Mouse (Mus musculus): ENCODE results near the gene Notch3.
"Not testable (repeated sequence)": the region's sequence is repeated elsewhere in the genome, so short reads cannot be mapped to it uniquely, and the experiment has no call there.

The Notch3 gene

DNA sequence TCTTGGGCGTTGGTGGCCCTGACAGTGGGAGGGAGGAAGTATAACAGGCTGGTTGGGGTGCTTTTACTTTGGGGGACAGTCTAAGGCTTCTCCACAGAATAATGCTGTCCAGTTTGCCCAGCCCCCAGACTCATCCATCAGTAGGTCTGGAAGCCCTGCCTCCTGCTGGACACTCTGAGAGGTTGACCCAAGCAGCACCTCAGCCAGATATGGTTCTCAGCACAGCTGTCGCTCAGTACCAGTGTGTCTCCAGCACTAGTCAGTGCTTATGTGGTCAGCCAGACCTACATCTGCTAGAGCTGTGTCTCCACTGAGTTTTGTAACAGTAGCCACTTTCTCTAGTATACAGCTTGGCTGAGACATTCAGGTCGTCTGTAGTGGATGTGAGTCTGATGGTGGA, 48.2 kb downstream of the Notch3 start:
- peak overlapping the region; percentile 46; the same call in 1 of the 2 replicates for H3K4me3 ChIP-seq (replicated peaks; ENCODE audit: low read length)
- TF ChIP-seq CTCF (conservative IDR thresholded peaks at IDR 0.05; ENCODE audit: low read length), result peak; percentile 14
- TF ChIP-seq POU5F1 (IDR thresholded peaks at IDR 0.05; ENCODE audit: borderline replicate concordance, low read length), result no peak
- H3K9me3 ChIP-seq (ENCODE audit: low read length), result no peaks in the 10 kb centered on the region
- peaks cover 12% of the 10 kb centered on the region; the same call in 1 of the 2 replicates for H3K27me3 ChIP-seq (ENCODE audit: insufficient read depth, low read length)
- H3K4me1 ChIP-seq (replicated peaks; ENCODE audit: low read depth, low read length), result peaks cover 86% of the 10 kb centered on the region
- peaks cover 25% of the 10 kb centered on the region for H3K36me3 ChIP-seq (ENCODE audit: insufficient read depth, low read length)

DNA sequence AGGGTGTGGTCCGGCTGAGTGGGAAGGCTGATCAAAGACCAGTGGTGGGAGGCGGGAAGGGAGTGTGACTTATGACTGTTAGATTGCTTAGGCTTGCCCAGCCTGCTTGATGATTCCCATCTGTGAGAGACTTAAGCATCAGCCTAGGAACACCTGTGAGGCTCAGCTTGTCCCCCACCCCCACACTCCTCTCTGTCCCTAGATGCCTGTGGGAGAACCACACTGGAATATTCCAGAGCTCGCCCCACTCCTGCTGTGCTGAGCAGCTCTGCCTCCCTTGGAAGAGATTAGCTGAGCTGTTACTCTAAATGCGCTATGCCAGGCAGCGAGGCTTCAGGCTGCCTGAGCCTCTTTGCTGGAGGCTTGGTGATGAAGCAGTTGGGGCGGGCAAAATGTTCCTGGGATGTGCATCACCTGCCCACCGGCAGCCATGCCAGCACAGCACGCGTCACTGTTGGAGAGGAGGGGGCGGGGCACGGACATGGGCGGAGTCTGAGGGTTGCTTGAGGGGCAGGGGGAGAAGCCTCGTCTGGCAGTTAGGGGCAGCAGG, 48.7 kb downstream of the Notch3 start:
- peaks cover 92% of the 10 kb centered on the region for H3K4me1 ChIP-seq (replicated peaks; ENCODE audit: low read depth, low read length)
- H3K4me3 ChIP-seq (replicated peaks; ENCODE audit: low read length), result peak overlapping the region; percentile 46; the same call in 1 of the 2 replicates
- not testable (repeated sequence) for H3K9me3 ChIP-seq (ENCODE audit: low read length)
- H3K27me3 ChIP-seq (ENCODE audit: insufficient read depth, low read length), result peaks cover 17% of the 10 kb centered on the region
- H3K36me3 ChIP-seq (ENCODE audit: insufficient read depth, low read length), result peaks cover 24% of the 10 kb centered on the region

DNA sequence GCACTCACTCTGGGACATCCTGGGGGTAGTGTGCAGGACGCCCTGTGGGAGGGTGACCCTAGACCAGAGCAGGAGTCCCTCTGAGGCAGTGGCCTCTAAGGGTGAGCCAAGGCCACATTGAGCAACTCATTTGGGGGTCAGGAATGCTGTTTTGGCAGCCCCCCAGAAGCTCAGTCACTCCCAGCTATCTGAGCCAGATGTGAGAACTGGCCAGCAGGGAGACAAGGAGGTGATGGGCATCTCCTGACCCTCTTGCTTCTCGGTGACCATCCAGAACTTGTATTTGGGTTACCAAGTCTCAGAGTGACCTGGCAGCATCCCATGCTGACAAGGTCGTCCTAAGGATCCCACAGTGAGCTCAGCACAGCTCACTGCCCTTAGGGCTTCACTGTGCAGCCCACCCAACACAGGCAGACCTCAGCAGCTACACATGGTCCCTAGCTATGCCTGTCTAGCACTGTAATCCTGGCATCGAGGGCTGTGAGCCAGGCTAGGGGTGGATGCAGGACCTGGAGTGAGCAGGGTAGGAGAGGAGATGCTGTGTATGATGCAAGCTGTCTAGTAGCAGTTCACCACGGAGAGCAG, 49.3 kb downstream of the Notch3 start:
- Histone ChIP-seq H3K4me3 (replicated peaks; ENCODE audit: low read length) (peak overlapping the region; percentile 46; the same call in 1 of the 2 replicates), H3K36me3 (ENCODE audit: insufficient read depth, low read length) (peaks cover 20% of the 10 kb centered on the region), H3K4me1 (replicated peaks; ENCODE audit: low read depth, low read length) (peaks cover 90% of the 10 kb centered on the region), H3K9me3 (ENCODE audit: low read length) (no peaks in the 10 kb centered on the region), H3K27me3 (ENCODE audit: insufficient read depth, low read length) (peaks cover 20% of the 10 kb centered on the region)
- TF ChIP-seq CTCF (conservative IDR thresholded peaks at IDR 0.05; ENCODE audit: low read length), result no peak
- no peak for TF ChIP-seq NANOG (IDR thresholded peaks at IDR 0.05; ENCODE audit: borderline replicate concordance, low read length)
- TF ChIP-seq POU5F1 (IDR thresholded peaks at IDR 0.05; ENCODE audit: borderline replicate concordance, low read length), result no peak

DNA sequence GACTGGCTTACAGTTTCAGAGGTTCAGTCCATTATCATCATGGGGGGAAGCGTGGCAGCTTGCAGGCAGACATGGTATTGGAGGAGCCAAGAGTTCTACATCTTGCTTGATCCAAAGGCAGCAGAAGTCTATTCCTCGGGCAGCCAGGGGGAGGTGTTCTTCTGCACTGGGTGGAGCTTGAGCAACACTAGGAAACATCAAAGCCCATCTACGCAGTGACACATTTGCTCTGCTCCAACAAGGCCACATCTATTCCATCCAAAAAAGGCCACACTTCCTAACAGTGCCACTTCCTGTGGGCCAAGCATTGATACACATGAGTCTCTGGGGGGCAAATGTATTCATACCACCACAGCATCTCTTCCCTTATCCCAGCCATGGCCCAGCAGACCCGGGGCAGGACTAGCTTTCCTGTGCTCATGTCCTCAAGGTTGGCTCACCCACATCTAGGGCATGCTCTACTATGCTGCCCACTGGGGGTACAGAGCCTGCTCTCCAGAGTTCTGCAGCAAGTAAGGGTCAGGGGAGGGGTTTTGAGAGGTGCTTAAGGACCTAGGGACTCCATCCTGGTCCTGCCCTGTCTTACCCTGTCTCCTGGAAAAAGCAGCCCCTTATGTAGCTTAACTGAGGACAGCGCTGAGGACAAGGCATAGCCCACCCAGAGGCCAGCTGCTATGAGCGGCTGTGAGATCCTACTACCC, 49.9 kb downstream of the Notch3 start:
- H3K4me3 ChIP-seq (replicated peaks; ENCODE audit: low read length), result no peak overlapping the region
- H3K4me1 ChIP-seq (replicated peaks; ENCODE audit: low read depth, low read length), result peaks cover 83% of the 10 kb centered on the region
- TF ChIP-seq POU5F1 (IDR thresholded peaks at IDR 0.05; ENCODE audit: borderline replicate concordance, low read length) (no peak), NANOG (IDR thresholded peaks at IDR 0.05; ENCODE audit: borderline replicate concordance, low read length) (no peak), CTCF (conservative IDR thresholded peaks at IDR 0.05; ENCODE audit: low read length) (no peak)
- peaks cover 23% of the 10 kb centered on the region for H3K27me3 ChIP-seq (ENCODE audit: insufficient read depth, low read length)
- peaks cover 15% of the 10 kb centered on the region; the same call in 1 of the 2 replicates for H3K36me3 ChIP-seq (ENCODE audit: insufficient read depth, low read length)
- no peaks in the 10 kb centered on the region for H3K9me3 ChIP-seq (ENCODE audit: low read length)

- H3K4me1 ChIP-seq (replicated peaks; ENCODE audit: low read depth, low read length), result peaks cover 64% of the 10 kb centered on the region
- H3K36me3 ChIP-seq (ENCODE audit: insufficient read depth, low read length), result peaks cover 15% of the 10 kb centered on the region; the same call in 1 of the 2 replicates
- H3K4me3 ChIP-seq (replicated peaks; ENCODE audit: low read length), result peak overlapping the region; percentile 84
- peaks cover 40% of the 10 kb centered on the region for H3K27me3 ChIP-seq (ENCODE audit: insufficient read depth, low read length)
- not testable (repeated sequence) for H3K9me3 ChIP-seq (ENCODE audit: low read length)
These were observed 52.2 kb downstream of the Notch3 start for GRCm38 (mm10) chr17:32114486-32114885.

GRCm38 (mm10) chr17:32113523-32114421, 52.9 kb downstream of the Notch3 start:
- Histone ChIP-seq H3K4me3 (replicated peaks; ENCODE audit: low read length) (peak overlapping the region; percentile 84), H3K4me1 (replicated peaks; ENCODE audit: low read depth, low read length) (peaks cover 58% of the 10 kb centered on the region), H3K27me3 (ENCODE audit: insufficient read depth, low read length) (peaks cover 46% of the 10 kb centered on the region), H3K36me3 (ENCODE audit: insufficient read depth, low read length) (peaks cover 15% of the 10 kb centered on the region; the same call in 1 of the 2 replicates), H3K9me3 (ENCODE audit: low read length) (no peaks in the 10 kb centered on the region)
- no peak for TF ChIP-seq NANOG (IDR thresholded peaks at IDR 0.05; ENCODE audit: borderline replicate concordance, low read length)
- TF ChIP-seq POU5F1 (IDR thresholded peaks at IDR 0.05; ENCODE audit: borderline replicate concordance, low read length), result no peak
- no peak for TF ChIP-seq CTCF (conservative IDR thresholded peaks at IDR 0.05; ENCODE audit: low read length)

GRCm38 (mm10) chr17:32113255-32113522, 53.5 kb downstream of the Notch3 start:
- no peak for TF ChIP-seq POU5F1 (IDR thresholded peaks at IDR 0.05; ENCODE audit: borderline replicate concordance, low read length)
- TF ChIP-seq CTCF (conservative IDR thresholded peaks at IDR 0.05; ENCODE audit: low read length), result no peak
- Histone ChIP-seq H3K4me1 (replicated peaks; ENCODE audit: low read depth, low read length) (peaks cover 52% of the 10 kb centered on the region), H3K4me3 (replicated peaks; ENCODE audit: low read length) (peak overlapping the region; percentile 84), H3K36me3 (ENCODE audit: insufficient read depth, low read length) (peaks cover 15% of the 10 kb centered on the region; the same call in 1 of the 2 replicates), H3K9me3 (ENCODE audit: low read length) (no peaks in the 10 kb centered on the region), H3K27me3 (ENCODE audit: insufficient read depth, low read length) (peaks cover 52% of the 10 kb centered on the region)

GRCm38 (mm10) chr17:32112434-32113254, 54.0 kb downstream of the Notch3 start:
- Histone ChIP-seq H3K4me3 (replicated peaks; ENCODE audit: low read length) (peak overlapping the region; percentile 84), H3K4me1 (replicated peaks; ENCODE audit: low read depth, low read length) (peaks cover 47% of the 10 kb centered on the region), H3K36me3 (ENCODE audit: insufficient read depth, low read length) (peaks cover 15% of the 10 kb centered on the region; the same call in 1 of the 2 replicates), H3K9me3 (ENCODE audit: low read length) (no peaks in the 10 kb centered on the region), H3K27me3 (ENCODE audit: insufficient read depth, low read length) (peaks cover 57% of the 10 kb centered on the region)
- TF ChIP-seq NANOG (IDR thresholded peaks at IDR 0.05; ENCODE audit: borderline replicate concordance, low read length) (no peak), CTCF (conservative IDR thresholded peaks at IDR 0.05; ENCODE audit: low read length) (no peak), POU5F1 (IDR thresholded peaks at IDR 0.05; ENCODE audit: borderline replicate concordance, low read length) (no peak)
